Mouse (Mus musculus): Measurements from ENCODE around the gene Tmem132c.

DNA sequence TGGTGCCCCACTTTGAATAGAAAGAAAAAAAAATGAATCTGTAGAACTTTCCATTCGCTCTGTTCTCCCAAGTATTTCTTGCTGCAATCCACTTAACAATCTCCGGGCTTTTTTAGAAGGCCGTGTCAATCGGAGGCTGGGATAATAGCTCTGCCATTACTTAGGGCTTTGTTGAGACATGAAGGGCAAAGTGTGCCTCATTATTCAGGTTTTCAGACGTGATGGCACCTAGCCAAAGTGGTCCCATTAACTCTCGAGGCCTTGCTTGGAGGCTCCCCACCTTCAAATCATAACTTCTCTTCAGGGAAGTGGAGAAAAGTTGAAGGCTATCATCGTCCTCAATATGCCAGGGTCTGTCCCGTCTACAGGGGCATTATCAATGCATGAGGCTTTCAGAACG lies 190.0 kb downstream of the Tmem132c start:
- TF ChIP-seq POLR2A (IDR thresholded peaks at IDR 0.05; ENCODE audit: extremely low read depth, insufficient read depth, low read length) (no peak), CTCF (IDR thresholded peaks at IDR 0.05; ENCODE audit: low read depth, low read length) (no peak)
